Mouse (Mus musculus): Measurements from ENCODE around the gene Gng10. TPM values are rescaled to one million over a fixed set of nuclear protein-coding genes. Genes with fewer than 3 reads are reported as not detected.

Gene Gng10
- polyA plus RNA-seq (2014; fragmentation: Nextera tagmentation; extraction: Ambion mirVana) = 113 and 148 TPM in 2 replicates

GRCm38 (mm10) chr4:59034918-59035785, at the start of gene Gng10:
Gene Gng10, plus strand, starts transcription at chr4:59035088.
- WGBS = 8% methylated on average over 73 of the region's 76 CpGs
- Histone ChIP-seq H3K4me3 (ENCODE audit: low read length) (peak within 1 kb of the TSS; percentile 83), H3K9me3 (ENCODE audit: control insufficient read depth, low read length) (no peaks in the 10 kb centered on the region), H3K9ac (ENCODE audit: low read depth, low read length) (peak within 1 kb of the TSS; percentile 89), H3K4me1 (ENCODE audit: control insufficient read depth, insufficient read depth, low read length) (peaks cover 5% of the 10 kb centered on the region), H3K4me2 (replicated peaks; ENCODE audit: low read depth, low read length) (peak within 1 kb of the TSS; percentile 73), H3K36me3 (ENCODE audit: control insufficient read depth, insufficient read depth, low read length) (peaks cover 4% of the 10 kb centered on the region; the same call in 1 of the 2 replicates), H3K27ac (ENCODE audit: low read depth, low read length) (peak within 1 kb of the TSS; percentile 55; the same call in 1 of the 2 replicates), H3K27me3 (ENCODE audit: control insufficient read depth, insufficient read depth, low read length) (no peaks in the 10 kb centered on the region; the same call in 1 of the 2 replicates)
- peak; percentile 90 for ATAC-seq (ENCODE audit: low FRiP score, low TSS enrichment)

DNA sequence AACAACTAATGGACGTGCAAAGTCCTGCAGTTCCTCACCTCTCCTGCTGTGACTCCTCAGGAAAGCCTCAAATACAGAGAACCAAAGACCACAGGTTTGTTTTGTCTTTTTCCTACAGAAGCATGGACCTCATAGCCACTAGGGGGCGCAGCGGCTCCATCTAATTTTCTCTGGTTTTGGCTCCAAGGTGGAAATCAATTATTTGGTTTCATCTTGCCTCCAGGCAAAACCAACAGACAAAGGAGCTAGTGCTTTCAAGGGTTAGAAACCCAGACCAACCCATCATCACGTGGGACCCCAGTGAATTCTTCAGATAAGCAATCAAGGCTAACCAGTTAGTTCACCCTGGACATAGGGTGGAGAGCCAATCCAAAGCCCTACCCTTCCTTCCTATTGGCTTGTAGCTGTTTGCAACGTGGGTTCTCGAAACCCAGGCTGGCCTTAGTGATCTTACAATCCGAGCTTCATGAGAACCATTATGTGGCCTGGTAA, 49.7 kb upstream of the Gng10 start:
- Histone ChIP-seq H3K9me3 (ENCODE audit: control insufficient read depth, low read length) (no peaks in the 10 kb centered on the region), H3K27me3 (ENCODE audit: control insufficient read depth, insufficient read depth, low read length) (no peaks in the 10 kb centered on the region), H3K4me1 (ENCODE audit: control insufficient read depth, insufficient read depth, low read length) (0 out of 2 replicates have a peak, but pooled peaks cover 8% of the 10 kb centered on the region), H3K4me2 (replicated peaks; ENCODE audit: low read depth, low read length) (no peak overlapping the region), H3K4me3 (ENCODE audit: low read length) (no peak overlapping the region), H3K27ac (ENCODE audit: low read depth, low read length) (no peak overlapping the region), H3K9ac (ENCODE audit: low read depth, low read length) (no peak overlapping the region), H3K36me3 (ENCODE audit: control insufficient read depth, insufficient read depth, low read length) (no peaks in the 10 kb centered on the region)
- 25% methylated on average over 7 of the region's 7 CpGs for WGBS
- ATAC-seq (ENCODE audit: low FRiP score, low TSS enrichment) = no peak

DNA sequence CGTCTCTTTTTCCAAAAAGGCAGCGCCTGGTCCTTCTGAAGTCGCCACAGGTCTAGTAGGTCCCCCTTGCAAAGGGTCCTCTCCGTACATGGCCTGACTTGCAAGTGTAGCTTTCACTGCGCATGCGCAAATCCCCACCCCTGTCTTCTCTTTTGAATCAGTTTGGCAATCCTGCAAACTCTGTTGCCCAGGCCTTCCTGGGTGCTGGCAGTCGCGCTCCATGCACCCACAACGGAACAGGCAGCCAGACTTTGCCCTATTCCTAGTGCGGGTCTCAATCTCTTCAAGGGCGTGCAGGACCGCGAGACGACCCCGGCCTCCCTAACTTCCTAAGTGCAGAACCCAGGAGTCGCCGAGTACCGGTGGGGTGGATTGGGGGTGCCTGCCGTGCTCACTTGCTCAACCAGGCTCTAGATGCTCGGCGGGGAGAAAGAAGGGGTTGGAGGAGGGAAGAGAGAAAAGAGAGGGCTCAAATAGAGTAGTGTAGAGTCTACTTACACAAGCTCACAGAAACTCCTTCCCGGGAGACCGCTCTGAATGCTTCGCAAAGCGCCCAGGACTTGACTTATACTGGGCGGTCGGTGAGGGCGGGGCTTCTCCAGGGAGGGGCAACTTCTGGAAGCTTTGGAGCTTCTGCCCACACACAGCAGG, 48.2 kb upstream of the Gng10 start, which contains the start of gene Ptgr1:
Ptgr1 (minus strand) TSS at position 580 of the 651 bp plus-strand sequence.
- no peaks in the 10 kb centered on the region for H3K9me3 ChIP-seq (ENCODE audit: control insufficient read depth, low read length)
- H3K4me1 ChIP-seq (ENCODE audit: control insufficient read depth, insufficient read depth, low read length) = 0 out of 2 replicates have a peak, but pooled peaks cover 8% of the 10 kb centered on the region
- H3K4me3 ChIP-seq (ENCODE audit: low read length) = peak within 1 kb of the TSS; percentile 68
- H3K27ac ChIP-seq (ENCODE audit: low read depth, low read length) = peak within 1 kb of the TSS; percentile 26; the same call in 1 of the 2 replicates
- peak within 1 kb of the TSS; percentile 86 for H3K4me2 ChIP-seq (replicated peaks; ENCODE audit: low read depth, low read length)
- H3K27me3 ChIP-seq (ENCODE audit: control insufficient read depth, insufficient read depth, low read length) = no peaks in the 10 kb centered on the region
- no peaks in the 10 kb centered on the region for H3K36me3 ChIP-seq (ENCODE audit: control insufficient read depth, insufficient read depth, low read length)
- H3K9ac ChIP-seq (ENCODE audit: low read depth, low read length) = peak within 1 kb of the TSS; percentile 54
- peak; percentile 69 for ATAC-seq (ENCODE audit: low FRiP score, low TSS enrichment)
- 2% methylated on average over 28 of the region's 28 CpGs for WGBS

- 76% methylated on average over 7 of the region's 7 CpGs for WGBS
- Histone ChIP-seq H3K36me3 (ENCODE audit: control insufficient read depth, insufficient read depth, low read length) (no peaks in the 10 kb centered on the region), H3K9me3 (ENCODE audit: control insufficient read depth, low read length) (no peaks in the 10 kb centered on the region), H3K4me2 (replicated peaks; ENCODE audit: low read depth, low read length) (no peak overlapping the region), H3K27ac (ENCODE audit: low read depth, low read length) (no peak overlapping the region), H3K4me1 (ENCODE audit: control insufficient read depth, insufficient read depth, low read length) (0 out of 2 replicates have a peak, but pooled peaks cover 8% of the 10 kb centered on the region), H3K9ac (ENCODE audit: low read depth, low read length) (no peak overlapping the region), H3K4me3 (ENCODE audit: low read length) (no peak overlapping the region), H3K27me3 (ENCODE audit: control insufficient read depth, insufficient read depth, low read length) (no peaks in the 10 kb centered on the region)
- no peak for ATAC-seq (ENCODE audit: low FRiP score, low TSS enrichment)
These were observed 45.5 kb upstream of the Gng10 start for GRCm38 (mm10) chr4:58989303-58989898.

GRCm38 (mm10) chr4:58990609-58991434, 44.1 kb upstream of the Gng10 start:
- Histone ChIP-seq H3K27ac (ENCODE audit: low read depth, low read length) (no peak overlapping the region), H3K36me3 (ENCODE audit: control insufficient read depth, insufficient read depth, low read length) (no peaks in the 10 kb centered on the region), H3K4me1 (ENCODE audit: control insufficient read depth, insufficient read depth, low read length) (peaks cover 11% of the 10 kb centered on the region; the same call in 1 of the 2 replicates), H3K4me3 (ENCODE audit: low read length) (no peak overlapping the region), H3K4me2 (replicated peaks; ENCODE audit: low read depth, low read length) (no peak overlapping the region), H3K9ac (ENCODE audit: low read depth, low read length) (no peak overlapping the region), H3K27me3 (ENCODE audit: control insufficient read depth, insufficient read depth, low read length) (no peaks in the 10 kb centered on the region), H3K9me3 (ENCODE audit: control insufficient read depth, low read length) (no peaks in the 10 kb centered on the region)
- no peak for ATAC-seq (ENCODE audit: low FRiP score, low TSS enrichment)
- WGBS = 89% methylated on average over 17 of the region's 17 CpGs

DNA sequence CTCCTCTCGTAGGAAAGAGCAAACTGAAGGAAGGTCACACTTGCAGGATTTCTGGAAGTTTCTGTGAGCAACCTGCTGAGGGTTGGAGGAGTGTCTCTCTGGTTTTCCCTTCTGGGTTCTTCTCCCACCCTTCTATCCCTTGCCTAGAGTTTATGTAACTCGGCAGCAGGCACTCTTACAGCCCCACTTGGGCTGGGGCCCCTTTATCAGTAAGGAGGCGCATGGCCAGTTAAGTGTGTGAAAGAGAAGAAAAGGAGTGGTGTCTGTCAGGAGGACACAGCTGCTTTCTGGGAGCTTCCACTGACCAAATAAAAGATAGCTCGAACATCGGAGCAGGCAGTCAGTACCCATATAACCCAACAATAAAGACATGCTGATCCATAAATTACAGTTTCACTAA, 42.7 kb upstream of the Gng10 start:
- ATAC-seq (ENCODE audit: low FRiP score, low TSS enrichment) = no peak
- 78% methylated on average over 5 of the region's 5 CpGs for WGBS

DNA sequence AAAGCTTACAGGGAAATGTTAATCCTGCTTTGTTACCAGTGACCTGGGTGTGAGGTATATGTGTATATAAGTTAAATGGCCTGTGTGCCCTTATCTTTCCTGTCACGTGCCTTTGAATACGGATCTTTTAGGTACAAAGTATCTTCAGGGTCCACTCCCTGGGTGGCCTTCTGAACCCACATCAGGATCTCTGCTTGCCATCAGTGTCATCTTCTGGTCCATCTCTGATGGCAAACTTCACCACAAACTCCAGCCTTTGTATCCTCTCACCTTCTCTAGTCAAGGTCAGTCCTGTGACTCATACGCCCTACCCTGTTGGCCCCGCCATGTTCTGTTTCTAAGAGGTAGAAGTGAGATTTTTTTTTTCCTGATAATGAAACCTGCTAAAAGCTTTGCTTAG, 40.1 kb upstream of the Gng10 start, which contains the start of gene Dnajc25:
Dnajc25 (plus strand) TSS at position 301 of the 400 bp plus-strand sequence.
- Histone ChIP-seq H3K9me3 (ENCODE audit: control insufficient read depth, low read length) (no peaks in the 10 kb centered on the region), H3K9ac (ENCODE audit: low read depth, low read length) (no peak within 1 kb of the TSS), H3K36me3 (ENCODE audit: control insufficient read depth, insufficient read depth, low read length) (no peaks in the 10 kb centered on the region), H3K4me1 (ENCODE audit: control insufficient read depth, insufficient read depth, low read length) (peaks cover 3% of the 10 kb centered on the region; the same call in 1 of the 2 replicates), H3K4me3 (ENCODE audit: low read length) (no peak within 1 kb of the TSS), H3K4me2 (replicated peaks; ENCODE audit: low read depth, low read length) (no peak within 1 kb of the TSS), H3K27ac (ENCODE audit: low read depth, low read length) (0 out of 2 replicates have a peak within 1 kb of the TSS, but pooled peaks have one; percentile 6), H3K27me3 (ENCODE audit: control insufficient read depth, insufficient read depth, low read length) (no peaks in the 10 kb centered on the region)
- 67% methylated on average over 4 of the region's 4 CpGs for WGBS
- no peak for ATAC-seq (ENCODE audit: low FRiP score, low TSS enrichment)

More for the DNA sequence above, 42.7 kb upstream of the Gng10 start:
- Histone ChIP-seq H3K4me1 (ENCODE audit: control insufficient read depth, insufficient read depth, low read length) (peaks cover 8% of the 10 kb centered on the region; the same call in 1 of the 2 replicates), H3K4me3 (ENCODE audit: low read length) (no peak overlapping the region), H3K4me2 (replicated peaks; ENCODE audit: low read depth, low read length) (no peak overlapping the region), H3K9ac (ENCODE audit: low read depth, low read length) (no peak overlapping the region), H3K9me3 (ENCODE audit: control insufficient read depth, low read length) (no peaks in the 10 kb centered on the region), H3K27me3 (ENCODE audit: control insufficient read depth, insufficient read depth, low read length) (no peaks in the 10 kb centered on the region), H3K36me3 (ENCODE audit: control insufficient read depth, insufficient read depth, low read length) (no peaks in the 10 kb centered on the region), H3K27ac (ENCODE audit: low read depth, low read length) (no peak overlapping the region)

- H3K4me3 ChIP-seq (ENCODE audit: low read length) = no peak overlapping the region
- 0 out of 2 replicates have a peak overlapping the region, but pooled peaks have one; percentile 6 for H3K27ac ChIP-seq (ENCODE audit: low read depth, low read length)
- WGBS = 25% methylated on average over 8 of the region's 8 CpGs
- no peak overlapping the region for H3K9ac ChIP-seq (ENCODE audit: low read depth, low read length)
- ATAC-seq (ENCODE audit: low FRiP score, low TSS enrichment) = peak; percentile 79
- H3K4me2 ChIP-seq (replicated peaks; ENCODE audit: low read depth, low read length) = no peak overlapping the region
- H3K9me3 ChIP-seq (ENCODE audit: control insufficient read depth, low read length) = no peaks in the 10 kb centered on the region
- peaks cover 3% of the 10 kb centered on the region; the same call in 1 of the 2 replicates for H3K4me1 ChIP-seq (ENCODE audit: control insufficient read depth, insufficient read depth, low read length)
- H3K36me3 ChIP-seq (ENCODE audit: control insufficient read depth, insufficient read depth, low read length) = no peaks in the 10 kb centered on the region
- H3K27me3 ChIP-seq (ENCODE audit: control insufficient read depth, insufficient read depth, low read length) = no peaks in the 10 kb centered on the region
These were observed 39.6 kb upstream of the Gng10 start for GRCm38 (mm10) chr4:58995251-58995693.

Data from kidney, embryonic 14.5 days (tissue).